Mouse (Mus musculus) CH12F3 (cell line): ENCODE results near the gene Gm20532.

Experiments
- in situ Hi-C: fragments of 300-500 bp; cut with MboI; formaldehyde crosslinking; loops from 2 replicates; pipeline ENCODE4 v1.14.3; 2020; ENCODE audit warnings: low sequenced_read_pairs

The Gm20532 gene

GRCm38 (mm10) chr2:26594934-26595724 lies 8.7 kb downstream of the Gm20532 start:
- in situ Hi-C loops, result no loop called here

- in situ Hi-C loops, result no loop called here
These were observed 9.4 kb downstream of the Gm20532 start for GRCm38 (mm10) chr2:26595725-26596435.

- in situ Hi-C loops, result no loop called here
These were observed 10.5 kb downstream of the Gm20532 start for GRCm38 (mm10) chr2:26596898-26597297.

- in situ Hi-C loops, result no loop called here
These were observed 11.4 kb downstream of the Gm20532 start for GRCm38 (mm10) chr2:26597810-26598209.

- in situ Hi-C loops, result no loop called here
These were observed 12.0 kb downstream of the Gm20532 start for GRCm38 (mm10) chr2:26598462-26598861.

GRCm38 (mm10) chr2:26599965-26600364 lies 13.5 kb downstream of the Gm20532 start:
- in situ Hi-C loops, result no loop called here

GRCm38 (mm10) chr2:26600664-26601063 lies 14.2 kb downstream of the Gm20532 start:
- in situ Hi-C loops, result no loop called here

GRCm38 (mm10) chr2:26601595-26601994 lies 15.2 kb downstream of the Gm20532 start:
- in situ Hi-C loops, result no loop called here

- in situ Hi-C loops, result no loop called here
These were observed 16.2 kb downstream of the Gm20532 start for GRCm38 (mm10) chr2:26602631-26603030.

- in situ Hi-C loops, result no loop called here
These were observed 16.7 kb downstream of the Gm20532 start for GRCm38 (mm10) chr2:26603159-26603558.

GRCm38 (mm10) chr2:26603720-26604671 lies 17.6 kb downstream of the Gm20532 start, which contains the start of gene Agpat2:
Gene Agpat2, minus strand, starts transcription at chr2:26604417.
- in situ Hi-C loops, result no loop called here

GRCm38 (mm10) chr2:26605331-26605730 lies 18.9 kb downstream of the Gm20532 start:
- in situ Hi-C loops, result no loop called here

GRCm38 (mm10) chr2:26606579-26606978 lies 20.1 kb downstream of the Gm20532 start:
- in situ Hi-C loops, result no loop called here

- in situ Hi-C loops, result no loop called here
These were observed 20.8 kb downstream of the Gm20532 start for GRCm38 (mm10) chr2:26607056-26607910.

- in situ Hi-C loops, result no loop called here
These were observed 22.3 kb downstream of the Gm20532 start for GRCm38 (mm10) chr2:26608781-26609180.

- in situ Hi-C loops, result no loop called here
These were observed 22.8 kb downstream of the Gm20532 start for GRCm38 (mm10) chr2:26609261-26609661.

GRCm38 (mm10) chr2:26610526-26610925 lies 24.1 kb downstream of the Gm20532 start:
- in situ Hi-C loops, result no loop called here

GRCm38 (mm10) chr2:26611054-26611453 lies 24.6 kb downstream of the Gm20532 start:
- in situ Hi-C loops, result no loop called here

GRCm38 (mm10) chr2:26611896-26612295 lies 25.5 kb downstream of the Gm20532 start:
- in situ Hi-C loops, result no loop called here

GRCm38 (mm10) chr2:26614903-26615302 lies 28.5 kb downstream of the Gm20532 start:
- in situ Hi-C loops, result no loop called here
